Mouse (Mus musculus) lung, embryonic 14.5 days (tissue): ENCODE results near the gene Bbc3. TPM values are rescaled to one million over a fixed set of nuclear protein-coding genes. Genes with fewer than 3 reads are reported as not detected.

ENCODE experiments used
- ATAC-seq: fragments of 200-750 bp; cut with Nextera tagmentation; 2 replicates; pipeline ENCODE4 v1.8.0; 2017; ENCODE audit warnings: mild to moderate bottlenecking, moderate TSS enrichment, moderate library complexity; ENCODE audit not compliant: insufficient read depth
- DNase-seq: peaks from one replicate; pipeline ENCODE4 v3.0.0-alpha.2; 2015
- H3K27ac ChIP-seq: fragments of 300-500 bp; sonication (generic); 2 replicates; pipeline ENCODE4 v1.5.1; 2014; ENCODE audit warnings: low read depth, mild to moderate bottlenecking, moderate library complexity
- H3K27me3 ChIP-seq: fragments of 300-500 bp; sonication (generic); 2 replicates; pipeline ENCODE4 v1.6.1; 2014; ENCODE audit warnings: low read length, control low read depth; ENCODE audit not compliant: insufficient read depth
- H3K36me3 ChIP-seq: fragments of 300-500 bp; sonication (generic); 2 replicates; pipeline ENCODE4 v1.6.1; 2014; ENCODE audit warnings: control low read depth; ENCODE audit not compliant: insufficient read depth
- H3K4me1 ChIP-seq: fragments of 300-500 bp; sonication (generic); 2 replicates; pipeline ENCODE4 v1.6.1; 2014; ENCODE audit warnings: antibody characterized with exemption, control low read depth; ENCODE audit not compliant: insufficient read depth
- H3K4me2 ChIP-seq: fragments of 300-500 bp; sonication (generic); 2 replicates; pipeline ENCODE4 v1.6.1; 2014; ENCODE audit warnings: mild to moderate bottlenecking
- H3K4me3 ChIP-seq: fragments of 300-500 bp; sonication (generic); 2 replicates; pipeline ENCODE4 v1.5.1; 2014; ENCODE audit warnings: low read depth, low read length
- H3K9ac ChIP-seq: fragments of 300-500 bp; sonication (generic); 2 replicates; pipeline ENCODE4 v1.6.1; 2014
- H3K9me3 ChIP-seq: fragments of 300-500 bp; sonication (generic); 2 replicates; pipeline ENCODE4 v1.6.1; 2016; ENCODE audit warnings: low read depth, low read length, control low read depth
- CTCF ChIP-seq: IDR thresholded peaks from 2 replicates; pipeline ENCODE4 v1.5.1; 2016; ENCODE audit warnings: antibody characterized with exemption, low read depth
- WGBS: fragments of 180-500 bp; shearing (Covaris S2); extraction: QIAGEN DNeasy Blood & Tissue Kit; methylation state at CpG from one replicate; pipeline ENCODE4 v1.1.7; 2014; 5-methylcytosine and 5-hydroxymethylcytosine counted together
- polyA plus RNA-seq: library from polyadenylated mRNA; unstranded; fragments of >200 nt; fragmentation: Nextera tagmentation; extraction: Ambion mirVana; gene quantifications from 2 replicates; pipeline ENCODE4 v1.2.1, GENCODE M21; 2014

Gene Bbc3
- polyA plus RNA-seq, 1 experiment from 2014 or later, result 6.4 TPM

DNA sequence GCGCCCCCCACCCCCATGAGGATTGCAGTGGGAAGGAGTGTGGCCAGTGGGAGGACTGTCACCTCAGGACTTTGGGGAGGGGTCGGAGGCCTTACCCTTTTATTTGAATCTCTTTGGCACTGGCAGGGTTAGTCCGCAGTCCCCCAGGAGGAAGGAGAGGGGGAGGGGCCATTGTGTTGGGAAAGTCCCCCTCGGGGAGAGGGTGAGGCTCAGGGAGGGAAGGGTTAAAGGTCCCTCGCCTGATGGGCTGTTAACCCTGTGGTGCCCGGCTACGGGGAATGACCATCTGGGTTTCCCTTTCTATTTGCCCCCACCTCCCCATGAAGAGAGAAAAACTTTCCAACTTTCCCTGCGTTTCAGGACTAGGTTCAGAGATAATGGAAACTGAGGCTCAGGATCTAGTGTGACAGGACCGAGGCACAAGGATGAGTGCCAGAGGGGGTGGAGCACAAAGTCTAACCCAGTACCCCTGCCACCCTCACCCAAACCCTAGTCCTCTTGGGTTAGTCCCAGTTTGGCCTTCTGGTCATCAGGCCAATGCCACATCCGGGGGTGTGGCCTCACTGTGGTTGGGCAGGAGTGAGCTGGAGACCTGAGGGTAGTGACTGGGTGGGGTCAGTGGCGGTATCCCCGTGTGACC is 4.6 kb downstream of the Bbc3 start:
- H3K4me2 ChIP-seq, result peak overlapping the region; percentile 100
- peak overlapping the region; percentile 95 for H3K27ac ChIP-seq
- H3K9ac ChIP-seq, result peak overlapping the region; percentile 81
- H3K4me3 ChIP-seq, result peak overlapping the region; percentile 59
- peak; percentile 88 for DNase-seq
- H3K4me1 ChIP-seq, result peaks cover 17% of the 10 kb centered on the region
- whole genome bisulfite sequencing, result under 1% methylated on average over 12 of the region's 12 CpGs
- peaks cover 12% of the 10 kb centered on the region for H3K27me3 ChIP-seq
- ATAC-seq, result peak; percentile 10; the same call in 1 of the 2 replicates
- no peaks in the 10 kb centered on the region for H3K9me3 ChIP-seq
- H3K36me3 ChIP-seq, result no peaks in the 10 kb centered on the region
- no peak for TF ChIP-seq CTCF

GRCm38 (mm10) chr7:16313481-16314220 is 5.5 kb downstream of the Bbc3 start:
- peak; percentile 64 for ATAC-seq
- Histone ChIP-seq H3K27ac (peak overlapping the region; percentile 95), H3K36me3 (no peaks in the 10 kb centered on the region), H3K4me3 (peak overlapping the region; percentile 59), H3K27me3 (peaks cover 12% of the 10 kb centered on the region), H3K9ac (peak overlapping the region; percentile 81), H3K4me1 (peaks cover 17% of the 10 kb centered on the region), H3K9me3 (no peaks in the 10 kb centered on the region), H3K4me2 (peak overlapping the region; percentile 100)
- under 1% methylated on average over 59 of the region's 66 CpGs for WGBS
- TF ChIP-seq CTCF, result no peak
- DNase-seq, result peak; percentile 90

- Histone ChIP-seq H3K36me3 (no peaks in the 10 kb centered on the region), H3K27ac (peak overlapping the region; percentile 95), H3K4me2 (peak overlapping the region; percentile 100), H3K9me3 (no peaks in the 10 kb centered on the region), H3K4me1 (peaks cover 17% of the 10 kb centered on the region), H3K9ac (peak overlapping the region; percentile 81), H3K4me3 (peak overlapping the region; percentile 59), H3K27me3 (peaks cover 12% of the 10 kb centered on the region)
- DNase-seq (no peak), ATAC-seq (no peak; the same call in 1 of the 2 replicates)
- TF ChIP-seq CTCF, result no peak
- WGBS, result 11% methylated on average over 13 of the region's 13 CpGs
Measured at GRCm38 (mm10) chr7:16314221-16314775, 6.1 kb downstream of the Bbc3 start.

- H3K4me1 ChIP-seq, result peaks cover 16% of the 10 kb centered on the region
- 41% methylated on average over 4 of the region's 4 CpGs for WGBS
- H3K4me3 ChIP-seq, result no peak overlapping the region
- no peak overlapping the region for H3K27ac ChIP-seq
- peaks cover 6% of the 10 kb centered on the region; the same call in 1 of the 2 replicates for H3K27me3 ChIP-seq
- peak; percentile 40 for DNase-seq
- H3K9me3 ChIP-seq, result no peaks in the 10 kb centered on the region
- no peaks in the 10 kb centered on the region for H3K36me3 ChIP-seq
- no peak overlapping the region for H3K9ac ChIP-seq
- no peak overlapping the region for H3K4me2 ChIP-seq
- no peak for TF ChIP-seq CTCF
- ATAC-seq, result no peak
Measured at GRCm38 (mm10) chr7:16315222-16315759, 7.1 kb downstream of the Bbc3 start.

DNA sequence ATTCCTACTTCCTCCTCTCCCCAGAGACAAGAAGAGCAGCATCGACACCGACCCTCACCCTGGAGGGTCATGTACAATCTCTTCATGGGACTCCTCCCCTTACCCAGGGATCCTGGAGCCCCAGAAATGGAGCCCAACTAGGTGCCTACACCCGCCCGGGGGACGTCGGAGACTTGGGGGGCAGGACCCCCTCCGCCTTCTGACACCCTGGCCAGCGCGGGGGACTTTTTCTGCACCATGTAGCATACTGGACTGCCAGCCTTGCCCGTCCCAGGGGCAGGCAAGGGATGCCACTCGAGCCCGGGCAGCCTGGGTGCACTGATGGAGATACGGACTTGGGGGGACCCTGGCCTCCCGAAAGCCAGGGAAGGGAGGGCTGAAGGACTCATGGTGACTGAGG is 8.9 kb downstream of the Bbc3 start:
- H3K27ac ChIP-seq, result no peak overlapping the region
- H3K4me2 ChIP-seq, result no peak overlapping the region
- no peak for TF ChIP-seq CTCF
- no peak overlapping the region for H3K9ac ChIP-seq
- H3K4me3 ChIP-seq, result no peak overlapping the region
- DNase-seq (no peak), ATAC-seq (no peak)
- H3K4me1 ChIP-seq, result peaks cover 9% of the 10 kb centered on the region
- 86% methylated on average over 14 of the region's 14 CpGs for WGBS
- peaks cover 3% of the 10 kb centered on the region; the same call in 1 of the 2 replicates for H3K27me3 ChIP-seq
- no peaks in the 10 kb centered on the region for H3K9me3 ChIP-seq
- H3K36me3 ChIP-seq, result no peaks in the 10 kb centered on the region

GRCm38 (mm10) chr7:16319216-16319615 is 11.0 kb downstream of the Bbc3 start:
- ATAC-seq (no peak), DNase-seq (no peak)

DNA sequence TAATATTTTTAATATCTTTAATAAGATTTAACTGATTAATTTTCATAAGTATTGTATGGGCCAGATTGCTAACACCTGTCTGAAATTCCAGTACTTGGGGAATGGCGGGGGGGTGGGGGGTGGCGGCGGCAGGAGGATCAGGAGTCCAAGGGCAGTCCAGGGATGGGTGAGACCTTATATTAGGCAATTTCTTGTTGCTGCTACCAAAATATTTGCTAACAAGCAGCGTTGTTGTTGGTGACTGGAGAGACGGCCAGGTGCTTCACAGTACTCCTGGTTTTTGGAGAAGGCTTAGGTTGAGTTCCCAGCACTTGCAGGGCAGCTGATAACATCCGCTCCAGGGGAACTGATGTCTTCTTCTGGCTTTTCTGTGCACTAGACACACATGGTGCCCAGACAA is 12.3 kb downstream of the Bbc3 start:
- Histone ChIP-seq H3K4me3 (no peak overlapping the region), H3K36me3 (no peaks in the 10 kb centered on the region), H3K9me3 (no peaks in the 10 kb centered on the region), H3K27me3 (no peaks in the 10 kb centered on the region), H3K27ac (no peak overlapping the region), H3K4me1 (no peaks in the 10 kb centered on the region), H3K4me2 (no peak overlapping the region), H3K9ac (no peak overlapping the region)
- ATAC-seq (no peak), DNase-seq (no peak)
- no peak for TF ChIP-seq CTCF
- WGBS, result 84% methylated on average over 6 of the region's 6 CpGs

More at GRCm38 (mm10) chr7:16319216-16319615, 11.0 kb downstream of the Bbc3 start:
- no peak for TF ChIP-seq CTCF
- no peaks in the 10 kb centered on the region for H3K4me1 ChIP-seq
- no peaks in the 10 kb centered on the region for H3K9me3 ChIP-seq
- no peak overlapping the region for H3K9ac ChIP-seq
- no peak overlapping the region for H3K4me2 ChIP-seq
- H3K36me3 ChIP-seq, result no peaks in the 10 kb centered on the region
- no peak overlapping the region for H3K27ac ChIP-seq
- H3K27me3 ChIP-seq, result no peaks in the 10 kb centered on the region
- 94% methylated on average over 4 of the region's 4 CpGs for WGBS
- H3K4me3 ChIP-seq, result no peak overlapping the region
